ENCODE assay signal across 26 mouse cellular contexts in the genomic region with DNA sequence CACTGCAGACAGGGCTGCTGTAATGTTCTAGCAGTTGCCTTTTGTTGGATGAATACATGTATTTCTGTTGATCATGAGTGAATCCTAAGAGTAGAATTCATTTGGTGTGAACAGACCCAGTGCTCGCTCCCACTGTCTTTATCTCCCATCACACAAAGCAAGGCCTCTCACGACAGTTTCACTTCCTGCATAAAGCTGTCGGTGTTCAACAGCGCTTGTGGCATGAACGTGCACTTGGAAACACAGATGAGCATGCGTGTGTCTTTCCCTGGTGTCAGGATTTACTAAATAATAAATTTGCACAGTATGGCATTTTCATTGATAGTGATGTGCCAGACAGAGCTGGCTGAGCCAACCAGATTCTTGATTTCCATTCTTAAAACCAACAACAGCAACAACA. TPM values are rescaled to one million over a fixed set of nuclear protein-coding genes. Genes with fewer than 3 reads are reported as not detected.
DNase-seq lines count a peak whose midpoint lies in the region; ATAC-seq lines count a peak whose summit lies in the region.
"Had no signal": no experiment of that assay in that cellular context is flagged by ENCODE, and none has a peak within 500 bp of the region (broad histone marks: within the 10 kb centered on the region; RNA-seq: fewer than 3 reads in every experiment).

No protein-coding gene starts in this region.

- H3K27me3 ChIP-seq in liver, embryonic 16.5 days (ENCODE audit: control insufficient read depth, insufficient read depth, low read depth, low read length), result peaks cover 3% of the 10 kb centered on the region; the same call in 1 of the 2 replicates
- H3K27me3 ChIP-seq: Patski had no signal

- H3K4me2 ChIP-seq in liver, embryonic 16.5 days (ENCODE audit: low read depth, low read length), result peak overlapping the region; percentile 26; the same call in 1 of the 2 replicates
- H3K4me2 ChIP-seq: embryonic facial prominence, embryonic 15.5 days; heart, embryonic 15.5 days; kidney, embryonic 15.5 days; lung, embryonic 14.5 days; midbrain, embryonic 13.5 days had no signal

- H3K9ac ChIP-seq in liver, embryonic 16.5 days (ENCODE audit: low read depth, low read length), result 0 out of 2 replicates have a peak overlapping the region, but pooled peaks have one; percentile 22
- H3K9ac ChIP-seq: embryonic facial prominence, embryonic 15.5 days; heart, embryonic 15.5 days; kidney, embryonic 15.5 days; lung, embryonic 14.5 days; midbrain, embryonic 13.5 days had no signal

- H3K36me3 ChIP-seq in liver, embryonic 16.5 days (ENCODE audit: control insufficient read depth, insufficient read depth), result no peaks in the 10 kb centered on the region
- H3K36me3 ChIP-seq: embryonic facial prominence, embryonic 10.5 days; embryonic facial prominence, embryonic 15.5 days; heart, embryonic 15.5 days; kidney, embryonic 15.5 days; midbrain, embryonic 13.5 days had no signal

- peak; percentile 12 for DNase-seq in cerebellum, adult 9-11 months
- no peak for DNase-seq in cerebellum, postnatal 25 days
- peak; percentile 4 for DNase-seq in thymus, postnatal 0 days (ENCODE audit: low spot score)
- no peak for DNase-seq in thymus, postnatal 4 days
- DNase-seq in spleen, adult 18-20 months, result no peak
- no peak for DNase-seq in urinary bladder, postnatal 4 days (ENCODE audit: low spot score in 2 of 2)
- DNase-seq in right cerebral cortex, postnatal 10 days (ENCODE audit: low spot score in 2 of 2), result no peak
- DNase-seq: adrenal gland, postnatal 14 days; cerebellum, adult 11 months; cerebellum, postnatal 10 days; kidney, adult 18-20 months; kidney, postnatal 25 days; left cerebral cortex, postnatal 4 days; lung, embryonic 14.5 days; lung, postnatal 14 days; right cerebral cortex, postnatal 14 days; thymus, postnatal 25 days had no signal

- H3K9me3 ChIP-seq in liver, embryonic 16.5 days (replicated peaks; ENCODE audit: control insufficient read depth, low read length), result no peaks in the 10 kb centered on the region
- H3K9me3 ChIP-seq: embryonic facial prominence, embryonic 10.5 days; embryonic facial prominence, embryonic 15.5 days; heart, embryonic 15.5 days; kidney, embryonic 15.5 days; midbrain, embryonic 13.5 days had no signal

- peaks cover 45% of the 10 kb centered on the region for H3K4me1 ChIP-seq in liver, embryonic 16.5 days (ENCODE audit: control insufficient read depth, low read depth, low read length)
- H3K4me1 ChIP-seq: embryonic facial prominence, embryonic 15.5 days; heart, embryonic 15.5 days; kidney, embryonic 15.5 days; midbrain, embryonic 13.5 days had no signal

- no peak overlapping the region for H3K4me3 ChIP-seq in liver, embryonic 16.5 days (ENCODE audit: low read depth, low read length)
- H3K4me3 ChIP-seq: embryonic facial prominence, embryonic 10.5 days; embryonic facial prominence, embryonic 15.5 days; heart, embryonic 15.5 days; kidney, embryonic 15.5 days; midbrain, embryonic 13.5 days had no signal

- 24% methylated on average over 6 of the region's 6 CpGs for WGBS in liver, embryonic 16.5 days (ENCODE audit: insufficient replicate concordance)

- ATAC-seq in liver, embryonic 16.5 days (ENCODE audit: low read depth), result no peak
- ATAC-seq: forebrain, embryonic 16.5 days; hindbrain, embryonic 16.5 days; midbrain, embryonic 13.5 days; Patski had no signal

- H3K27ac ChIP-seq in liver, embryonic 16.5 days (ENCODE audit: low read length), result peak overlapping the region; percentile 73
- H3K27ac ChIP-seq: embryonic facial prominence, embryonic 10.5 days; embryonic facial prominence, embryonic 15.5 days; heart, embryonic 15.5 days; kidney, embryonic 15.5 days; midbrain, embryonic 13.5 days had no signal

RNA-seq across cellular contexts. Expression of a gene that starts 6.1 kb away (rescaled TPM):
- 1.7 and 2.1 TPM in 2 replicates for polyA plus RNA-seq in thymus, postnatal 0 days (2015; fragmentation: Nextera tagmentation; extraction: Ambion mirVana)
- polyA plus RNA-seq in liver, embryonic 16.5 days (2015; fragmentation: Nextera tagmentation; extraction: Ambion mirVana), result 58.6 and 58.9 TPM in 2 replicates

RNA-seq across cellular contexts. Expression of a gene that starts 32.6 kb away (rescaled TPM):
- 13.0 and 17.5 TPM in 2 replicates for polyA plus RNA-seq in thymus, postnatal 0 days (2015; fragmentation: Nextera tagmentation; extraction: Ambion mirVana)
- 7.3 and 7.7 TPM in 2 replicates for polyA plus RNA-seq in liver, embryonic 16.5 days (2015; fragmentation: Nextera tagmentation; extraction: Ambion mirVana)

Comparison
In these comparisons a context has a peak if more than half of its experiments do, and no peak if none do; other contexts are left out.
1. DNase-seq: peak in cerebellum, adult 9-11 months (single experiment) and thymus, postnatal 0 days (single experiment); none in cerebellum, postnatal 25 days (0 of 2), thymus, postnatal 4 days (single experiment), spleen, adult 18-20 months (0 of 2), urinary bladder, postnatal 4 days (0 of 2) and right cerebral cortex, postnatal 10 days (0 of 2).
2. RNA of a gene that starts 6.1 kb away (polyA plus RNA-seq): 58.6 to 58.9 TPM in liver, embryonic 16.5 days; 1.7 to 2.1 TPM in thymus, postnatal 0 days; every median in the first group is over 10 times any median in the second.